Mouse (Mus musculus): ENCODE data around the gene Tdrd6.

DNA sequence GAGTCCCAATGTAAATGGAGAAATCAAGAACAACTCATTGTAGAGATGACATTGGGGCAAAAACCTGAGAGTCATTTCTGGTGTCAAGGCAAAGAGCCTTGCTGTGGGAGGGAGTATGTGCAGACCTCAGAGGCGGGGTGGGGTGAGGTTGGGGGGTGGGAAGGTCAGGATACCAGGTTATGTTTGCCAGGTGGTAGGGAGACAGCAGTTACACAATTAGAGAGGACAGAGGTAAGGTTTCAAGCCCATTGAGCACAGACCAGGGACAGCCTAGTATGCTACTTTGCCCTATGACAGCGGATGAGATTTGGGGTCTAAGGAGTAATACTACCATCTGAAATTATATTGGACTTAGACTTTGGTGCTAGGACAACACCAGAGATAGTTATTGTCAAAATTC, 42.8 kb downstream of the Tdrd6 start:
- TF ChIP-seq POLR2A (IDR thresholded peaks at IDR 0.05; ENCODE audit: borderline replicate concordance, control insufficient read depth, low read depth, low read length) (no peak), CTCF (IDR thresholded peaks at IDR 0.05; ENCODE audit: control insufficient read depth, insufficient read depth, low read length) (no peak)

Measured in bone marrow, adult 2 months (tissue).